Mouse (Mus musculus) erythroblast, adult 5-6 weeks (primary cell): ENCODE data around the gene Dhcr24. TPM values are rescaled to one million over a fixed set of nuclear protein-coding genes. Genes with fewer than 3 reads are reported as not detected.

Experiments
- ATAC-seq: replicated peaks from 2 replicates; pipeline ENCODE4 v1.8.0; 2016; ENCODE audit warnings: moderate number of reproducible peaks, mild to moderate bottlenecking, moderate TSS enrichment, inconsistent platforms; ENCODE audit not compliant: poor library complexity, low FRiP score, severe bottlenecking
- total RNA-seq, 2 experiments: library from RNA; stranded (forward) in 1 of 2; stranded (reverse) in 1 of 2; fragments of 150-400 nt in 1 of 2; fragments of 200-764, 138-1000 nt in 1 of 2; gene quantifications; 2 replicates each; pipeline versions ENCODE4 v1.2.3 to v1.2.4; 2015 to 2017; ENCODE audit warnings: low replicate concordance in 2 of 2

Gene Dhcr24
- total RNA-seq, 2 experiments from 2014 or later: 1.7 to 2.3 TPM

GRCm38 (mm10) chr4:106630333-106631220, 69.7 kb downstream of the Dhcr24 start:
- 0 out of 2 replicates have a peak, but pooled peaks have one; percentile 53 for ATAC-seq

- ATAC-seq: no peak
Observed at GRCm38 (mm10) chr4:106632313-106632712, 71.5 kb downstream of the Dhcr24 start.

DNA sequence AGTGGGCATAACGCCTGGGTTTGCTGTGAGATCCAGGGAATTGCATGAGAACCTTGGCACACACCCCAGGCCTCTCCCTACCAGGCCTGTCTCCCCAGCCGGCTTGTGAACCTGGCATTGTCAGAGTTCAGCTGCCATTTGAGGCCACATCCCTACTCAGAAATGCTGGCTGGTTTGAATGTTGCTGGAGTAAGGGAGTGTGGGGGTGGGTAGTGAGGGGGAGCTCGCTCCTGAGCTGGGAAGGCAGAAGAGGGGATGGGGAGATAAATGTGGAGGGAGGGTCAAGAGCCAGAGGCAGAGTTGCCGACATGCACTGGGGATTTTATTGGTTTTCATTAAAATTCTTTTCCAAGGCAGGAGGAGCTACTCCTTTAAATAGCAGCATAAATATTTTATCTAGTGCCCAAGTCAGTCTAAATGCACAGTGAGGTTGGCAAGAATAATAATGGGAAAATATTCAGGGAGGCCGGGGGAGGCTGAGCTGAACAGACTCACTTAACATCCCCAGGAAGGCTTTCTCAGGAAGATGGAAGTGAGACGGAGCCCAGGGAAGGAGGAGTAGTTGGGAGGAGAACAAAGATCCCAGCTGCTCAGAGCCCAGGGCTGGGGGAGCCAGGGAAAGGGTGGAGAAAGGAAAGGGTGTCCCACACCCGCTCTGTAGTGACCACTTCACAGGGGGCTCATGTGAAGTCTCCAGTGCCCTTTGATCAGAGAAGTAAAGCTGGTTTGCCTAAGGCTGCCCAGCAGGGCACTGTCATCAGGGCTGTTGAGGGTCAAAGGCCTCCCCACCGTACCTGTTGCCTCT, 72.6 kb downstream of the Dhcr24 start:
- ATAC-seq: no peak

DNA sequence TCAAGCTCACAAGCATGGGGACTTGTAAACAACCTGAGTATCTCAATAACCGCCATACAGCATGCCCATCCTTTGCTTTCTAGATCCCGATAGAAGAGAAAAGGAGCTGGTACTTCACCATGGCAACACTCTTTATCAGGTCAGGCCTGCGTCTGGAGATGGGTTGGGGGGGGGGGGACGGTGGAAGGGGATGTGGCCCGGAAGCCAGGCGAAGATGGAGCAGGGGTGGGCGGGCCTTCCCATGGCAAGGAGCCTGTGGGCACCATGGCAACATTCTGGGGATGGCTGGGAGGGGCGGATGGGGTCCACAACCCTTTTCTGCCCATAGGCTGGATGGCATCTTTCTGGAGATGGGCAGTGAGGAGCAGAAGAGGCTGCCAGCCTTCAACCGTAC, 73.2 kb downstream of the Dhcr24 start:
- no peak for ATAC-seq

Other genes starting within 250 kb of the Dhcr24 start
- gene Usp24, start 244.8 kb upstream of the Dhcr24 start, total RNA-seq (2015; ENCODE audit: low replicate concordance): 7.1 and 7.5 TPM in 2 replicates
- gene Usp24, start 244.8 kb upstream of the Dhcr24 start, total RNA-seq (2017; ENCODE audit: low replicate concordance): 6.8 and 11.8 TPM in 2 replicates
- gene Pcsk9, start 96.7 kb upstream of the Dhcr24 start, total RNA-seq (2015; ENCODE audit: low replicate concordance): not detected in 2 replicates
- not detected in 2 replicates for gene Pcsk9, start 96.7 kb upstream of the Dhcr24 start, total RNA-seq (2017; ENCODE audit: low replicate concordance)
- gene Bsnd, start 68.8 kb upstream of the Dhcr24 start, total RNA-seq (2015; ENCODE audit: low replicate concordance): not detected in 2 replicates
- not detected in 2 replicates for gene Bsnd, start 68.8 kb upstream of the Dhcr24 start, total RNA-seq (2017; ENCODE audit: low replicate concordance)
- not detected in 2 replicates for gene Lexm, start 56.2 kb downstream of the Dhcr24 start, total RNA-seq (2015; ENCODE audit: low replicate concordance)
- gene Lexm, start 56.2 kb downstream of the Dhcr24 start, total RNA-seq (2017; ENCODE audit: low replicate concordance): not detected in 2 replicates
- gene Ttc22, start 61.4 kb downstream of the Dhcr24 start, total RNA-seq (2015; ENCODE audit: low replicate concordance): not detected in 2 replicates
- not detected in 2 replicates for gene Ttc22, start 61.4 kb downstream of the Dhcr24 start, total RNA-seq (2017; ENCODE audit: low replicate concordance)
- gene Pars2, start 90.0 kb downstream of the Dhcr24 start, total RNA-seq (2015; ENCODE audit: low replicate concordance): 0.58 and 0.84 TPM in 2 replicates
- 2.6 TPM in 1 of 2 replicates, not detected in the other for gene Pars2, start 90.0 kb downstream of the Dhcr24 start, total RNA-seq (2017; ENCODE audit: low replicate concordance)
- gene Ttc4, start 117.9 kb downstream of the Dhcr24 start, total RNA-seq (2015; ENCODE audit: low replicate concordance): 3.3 and 11.7 TPM in 2 replicates
- 8.1 and 15.2 TPM in 2 replicates for gene Ttc4, start 117.9 kb downstream of the Dhcr24 start, total RNA-seq (2017; ENCODE audit: low replicate concordance)
- not detected in 2 replicates for gene Mroh7, start 169.9 kb downstream of the Dhcr24 start, total RNA-seq (2015; ENCODE audit: low replicate concordance)
- not detected in 2 replicates for gene Mroh7, start 169.9 kb downstream of the Dhcr24 start, total RNA-seq (2017; ENCODE audit: low replicate concordance)
- not detected in 2 replicates for gene Fam151a, start 172.9 kb downstream of the Dhcr24 start, total RNA-seq (2015; ENCODE audit: low replicate concordance)
- gene Fam151a, start 172.9 kb downstream of the Dhcr24 start, total RNA-seq (2017; ENCODE audit: low replicate concordance): not detected in 2 replicates
- gene Acot11, start 244.0 kb downstream of the Dhcr24 start, total RNA-seq (2015; ENCODE audit: low replicate concordance): 0.19 and 2.7 TPM in 2 replicates
- 1.3 TPM in 2 replicates for gene Acot11, start 244.0 kb downstream of the Dhcr24 start, total RNA-seq (2017; ENCODE audit: low replicate concordance)